Mouse (Mus musculus) hematopoietic stem cell, adult 5-6 weeks (primary cell): ENCODE measurements at regions not wholly inside any gene's neighbourhood (a gene's known extent, or its start where the extent isn't known, plus 50 kb on each side); places are given as distances from the start of the nearest gene placed in this dataset.

Experiments
- ATAC-seq, 2 experiments: fragments of 125-278 bp in 1 of 2; replicated peaks in 1 of 2; 2 replicates each; pipeline ENCODE4 v1.8.0; 2016 to 2017; ENCODE audit warnings: inconsistent platforms in 2 of 2, mild to moderate bottlenecking in 2 of 2, moderate number of reproducible peaks in 2 of 2, low read depth in 1 of 2, moderate TSS enrichment in 1 of 2; ENCODE audit not compliant: low FRiP score in 2 of 2, poor library complexity in 2 of 2, severe bottlenecking in 2 of 2, insufficient read depth in 1 of 2, low TSS enrichment in 1 of 2

DNA sequence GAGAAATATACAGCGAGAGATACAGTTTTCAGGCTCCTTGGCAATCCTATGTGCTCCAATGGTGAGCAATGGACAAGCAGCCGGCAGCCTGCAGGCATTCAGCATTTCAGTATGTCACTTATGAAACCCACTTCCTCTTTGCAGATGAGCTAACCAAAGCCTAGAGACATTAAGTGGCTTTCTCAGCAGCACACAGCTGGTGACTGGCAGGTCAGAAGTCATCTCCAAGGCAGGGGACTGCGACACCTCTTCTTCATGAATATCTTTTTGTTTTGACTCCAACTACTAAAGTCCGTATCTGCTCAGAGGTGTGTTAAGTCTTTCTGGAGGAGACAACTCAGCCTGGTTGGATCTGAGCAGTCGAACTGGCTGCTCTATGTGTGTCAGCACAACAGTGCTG, 528.8 kb upstream of the Kdm8 start:
- no peak for ATAC-seq

DNA sequence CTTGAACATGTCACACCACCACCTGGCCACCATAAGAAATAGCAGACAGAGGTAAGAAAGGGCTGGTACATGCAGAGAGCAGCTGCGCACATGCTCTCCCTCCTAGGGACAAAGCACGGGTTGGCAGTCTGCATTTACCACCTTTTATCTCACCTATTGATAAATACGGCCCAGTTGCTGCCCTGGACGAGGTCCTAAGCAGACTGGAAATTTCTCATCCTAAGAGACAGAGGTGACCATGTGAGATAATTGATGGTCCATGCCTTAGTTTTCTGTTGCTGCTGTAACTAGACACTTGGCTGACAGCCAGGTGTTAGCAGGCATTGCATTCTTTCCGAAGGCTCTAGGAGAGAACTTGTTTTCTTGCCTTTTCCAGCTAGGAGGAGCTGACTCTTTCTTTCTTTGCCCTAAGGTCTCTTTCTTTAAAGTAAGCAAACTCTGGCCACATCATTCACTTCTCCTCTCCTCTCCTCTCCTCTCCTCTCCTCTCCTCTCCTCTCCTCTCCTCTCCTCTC, 526.8 kb upstream of the Kdm8 start:
- ATAC-seq: no peak

DNA sequence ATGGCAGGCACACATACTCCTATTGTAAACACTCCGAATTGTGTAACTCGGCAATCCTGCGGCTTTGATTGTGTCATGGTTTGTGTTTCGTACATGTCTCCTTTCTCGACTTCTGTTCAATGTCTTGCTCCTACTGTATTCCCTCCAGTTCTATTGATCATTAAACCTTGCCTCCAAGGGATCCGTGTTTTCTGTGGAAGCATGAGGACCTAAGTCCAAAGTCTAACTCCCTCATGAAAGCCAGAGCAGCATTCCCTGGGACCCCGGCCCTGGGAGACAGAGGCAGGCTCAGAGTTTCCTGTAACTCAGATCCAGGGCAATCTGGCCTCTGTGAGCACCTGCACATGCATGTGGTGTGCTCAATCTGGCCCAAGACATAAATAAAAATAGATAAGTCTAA, 521.7 kb upstream of the Kdm8 start:
- ATAC-seq: no peak

DNA sequence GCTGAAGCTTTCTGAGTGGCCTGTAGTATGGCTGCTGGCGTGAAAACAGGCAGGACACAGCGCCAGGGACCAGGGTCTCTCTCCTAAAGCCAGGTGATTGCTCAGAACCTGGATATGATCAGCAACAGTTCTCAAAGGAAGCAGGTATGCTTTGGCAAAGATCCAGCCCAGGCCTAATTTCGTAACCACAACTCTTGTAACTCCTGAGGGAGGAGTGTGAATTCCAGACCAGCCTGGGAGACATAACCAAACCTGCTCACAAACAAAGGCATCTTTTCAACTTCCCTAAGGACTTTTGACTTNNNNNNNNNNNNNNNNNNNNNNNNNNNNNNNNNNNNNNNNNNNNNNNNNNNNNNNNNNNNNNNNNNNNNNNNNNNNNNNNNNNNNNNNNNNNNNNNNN, 510.9 kb upstream of the Kdm8 start:
- no peak for ATAC-seq

DNA sequence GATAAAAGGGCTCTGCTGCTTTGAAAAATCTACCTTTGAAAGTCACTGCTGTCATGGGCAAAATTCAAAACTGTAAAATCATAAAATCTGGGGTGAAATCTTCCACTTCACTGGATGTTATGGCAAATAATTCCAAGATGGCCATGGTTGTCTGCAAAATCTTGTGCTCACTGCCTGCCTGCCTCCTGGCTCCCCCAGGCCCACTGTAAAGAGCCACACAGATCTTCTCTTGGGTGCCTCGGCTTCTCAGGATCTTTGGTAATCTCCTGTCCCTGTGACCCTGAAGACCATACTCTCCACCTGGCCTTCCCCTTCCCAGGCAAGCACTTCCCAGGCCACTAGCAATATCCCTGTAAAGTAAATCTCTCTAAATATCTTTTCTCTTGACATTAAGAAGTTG, 505.1 kb upstream of the Kdm8 start:
- ATAC-seq: no peak

DNA sequence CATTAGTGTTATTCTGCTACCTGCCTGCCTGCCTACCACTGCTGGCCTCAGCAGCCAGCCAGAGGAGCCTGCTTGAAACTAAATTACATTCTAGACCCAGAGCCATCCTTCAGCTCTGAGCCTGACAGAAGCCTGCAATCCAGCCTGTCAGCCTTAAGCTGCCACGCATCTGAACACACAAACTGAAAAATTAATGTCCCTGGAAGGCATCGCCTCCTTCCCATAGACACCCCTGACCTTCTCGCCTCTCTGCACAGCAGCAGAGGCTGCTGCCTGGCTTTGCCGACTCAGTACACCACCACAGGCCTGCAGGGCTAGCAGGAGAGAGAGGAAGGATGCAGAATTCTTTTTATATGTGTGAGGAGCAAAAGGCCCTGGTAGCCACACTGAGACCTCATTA, 502.9 kb upstream of the Kdm8 start:
- ATAC-seq: no peak

DNA sequence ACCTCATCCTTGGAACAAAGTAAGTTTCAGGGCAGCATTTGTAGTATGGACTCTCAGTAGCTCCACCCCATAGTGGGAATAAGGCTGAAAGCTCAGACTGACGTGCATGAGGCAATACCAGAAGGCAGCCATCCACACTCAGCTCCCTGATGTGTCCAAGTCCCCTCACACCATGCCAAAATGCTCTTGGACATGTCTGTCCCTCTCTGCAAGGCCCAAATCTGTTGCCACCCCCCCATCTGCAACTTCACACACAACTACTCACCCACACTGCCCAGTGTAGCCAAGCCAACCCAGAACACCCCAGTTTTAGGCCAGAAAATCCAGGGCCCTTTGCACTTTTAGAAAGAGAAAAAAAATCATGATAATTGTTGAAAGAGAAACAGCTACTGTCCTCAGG, 498.1 kb upstream of the Kdm8 start:
- no peak for ATAC-seq

DNA sequence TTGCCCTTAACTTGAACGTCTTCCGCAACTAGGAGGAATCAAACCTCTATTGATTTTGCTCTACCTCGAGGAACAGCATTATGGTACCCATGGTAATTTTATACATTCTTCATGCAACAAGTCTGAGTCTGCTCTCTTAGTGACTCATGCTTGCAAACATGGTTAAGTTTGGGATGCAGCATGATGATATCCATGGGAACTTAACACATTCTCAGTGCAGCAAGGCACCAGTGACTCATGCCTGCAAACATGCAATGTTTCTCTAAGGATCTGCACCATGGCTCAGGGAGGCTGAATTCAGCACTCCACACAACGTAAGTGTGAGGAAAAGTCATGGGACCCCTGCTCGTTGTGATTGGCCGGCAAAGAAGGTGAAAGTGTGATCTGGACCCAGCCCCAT, 487.1 kb upstream of the Kdm8 start:
- ATAC-seq: no peak

DNA sequence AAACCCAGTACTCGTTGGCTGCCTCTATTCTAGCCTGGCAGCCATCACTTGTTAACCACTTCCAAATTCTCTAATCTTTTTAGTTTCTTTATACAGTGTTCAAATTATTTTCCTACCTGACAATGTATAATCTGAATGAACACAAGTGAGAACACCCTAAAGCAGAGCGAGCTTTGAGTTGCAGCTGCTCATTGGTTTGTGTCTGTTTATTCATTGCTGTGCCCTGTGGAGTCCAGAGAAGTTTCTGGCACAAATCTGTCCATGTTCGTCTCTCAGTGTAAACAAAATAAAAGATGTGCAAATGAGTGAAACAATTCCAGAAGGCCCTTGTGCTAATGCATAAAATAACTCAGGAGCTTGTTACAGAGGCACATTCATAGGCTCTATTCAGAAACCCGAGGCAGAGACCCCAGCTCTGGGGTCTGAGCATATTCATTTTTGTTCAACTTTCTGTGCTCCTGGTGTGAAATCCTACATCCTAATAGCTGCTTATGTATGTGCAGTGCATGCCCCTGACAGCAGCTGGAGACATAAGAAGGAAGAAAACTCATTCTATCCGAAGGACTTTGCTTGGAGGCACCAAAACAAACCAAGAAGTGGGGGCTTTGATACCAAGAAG, 469.5 kb upstream of the Kdm8 start:
- no peak for ATAC-seq

DNA sequence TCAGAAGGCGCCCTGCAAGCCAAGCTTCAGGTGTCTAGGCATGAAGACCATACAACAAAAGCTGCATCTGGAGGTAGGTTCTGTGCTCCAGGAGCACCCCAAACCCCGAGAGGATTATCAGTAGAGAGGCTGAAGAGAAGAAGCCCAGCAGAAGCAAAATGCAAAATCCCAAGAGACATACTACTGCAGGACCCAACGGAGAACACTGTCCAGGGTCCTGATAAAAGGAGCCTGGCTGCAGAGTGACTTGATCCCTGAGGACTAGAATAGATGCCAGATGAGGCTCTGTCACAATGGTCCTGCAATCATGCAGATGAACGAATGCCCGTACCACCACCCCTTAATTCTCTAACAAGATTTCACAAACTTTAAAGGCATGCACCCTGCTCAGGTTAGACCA, 455.0 kb upstream of the Kdm8 start:
- ATAC-seq: no peak

DNA sequence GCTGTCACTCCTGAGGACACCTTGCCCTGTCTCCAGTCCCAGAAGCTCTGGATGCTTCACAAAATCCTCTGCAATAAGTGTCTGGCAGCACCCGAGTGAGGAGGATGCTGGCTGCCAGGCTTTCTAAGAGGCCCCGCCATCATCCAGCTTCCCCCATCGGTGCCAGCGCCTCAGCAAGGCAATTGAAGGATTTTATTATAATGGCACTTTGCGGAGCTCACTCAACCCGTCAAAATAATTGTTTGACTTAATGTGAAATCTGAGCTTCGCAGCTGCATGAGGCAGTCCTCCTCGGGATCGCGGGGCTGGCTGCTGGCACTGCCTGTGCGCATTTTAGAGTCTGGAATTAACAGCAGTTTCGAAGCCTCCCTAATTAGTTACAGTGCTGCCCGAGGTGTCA, 453.8 kb upstream of the Kdm8 start:
- ATAC-seq: no peak

DNA sequence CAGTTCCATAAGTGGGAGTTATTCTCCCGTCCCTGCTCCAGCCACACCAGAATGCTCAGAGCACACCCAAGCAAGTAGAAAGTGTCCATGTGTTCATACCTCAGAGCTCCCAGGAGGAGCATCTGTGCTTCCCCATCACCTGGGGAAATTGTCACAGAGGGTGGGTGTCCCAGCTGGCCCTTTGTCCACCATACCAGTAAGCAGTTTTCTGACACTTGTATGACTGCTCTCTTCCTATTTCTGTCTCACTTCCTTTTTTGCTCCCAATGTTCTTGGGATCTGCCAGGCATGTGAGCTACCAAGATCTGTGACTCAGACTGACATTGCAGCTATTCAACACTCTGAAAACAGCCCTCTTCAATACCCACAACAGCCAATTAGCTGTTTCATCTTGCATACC, 447.9 kb upstream of the Kdm8 start:
- ATAC-seq: no peak

DNA sequence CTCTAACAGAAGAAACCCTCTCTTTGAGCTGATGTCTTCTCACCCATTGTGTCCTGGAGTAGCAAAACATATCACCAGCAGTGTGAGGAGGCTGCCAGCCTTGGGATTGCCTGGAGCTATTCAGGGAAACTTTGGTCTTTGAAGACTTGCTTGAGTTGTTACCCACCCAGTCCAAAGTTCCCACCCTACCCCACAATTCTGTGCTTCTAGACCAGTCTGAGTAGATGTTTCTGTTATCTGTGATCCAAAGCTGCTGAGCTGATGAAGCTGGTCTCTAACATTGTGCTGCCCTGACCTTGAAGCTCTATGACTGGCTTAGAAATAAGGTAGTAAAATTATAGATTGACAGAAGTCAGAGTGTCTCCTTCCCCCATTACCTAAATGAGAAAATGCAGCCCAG, 443.8 kb upstream of the Kdm8 start:
- ATAC-seq: no peak

DNA sequence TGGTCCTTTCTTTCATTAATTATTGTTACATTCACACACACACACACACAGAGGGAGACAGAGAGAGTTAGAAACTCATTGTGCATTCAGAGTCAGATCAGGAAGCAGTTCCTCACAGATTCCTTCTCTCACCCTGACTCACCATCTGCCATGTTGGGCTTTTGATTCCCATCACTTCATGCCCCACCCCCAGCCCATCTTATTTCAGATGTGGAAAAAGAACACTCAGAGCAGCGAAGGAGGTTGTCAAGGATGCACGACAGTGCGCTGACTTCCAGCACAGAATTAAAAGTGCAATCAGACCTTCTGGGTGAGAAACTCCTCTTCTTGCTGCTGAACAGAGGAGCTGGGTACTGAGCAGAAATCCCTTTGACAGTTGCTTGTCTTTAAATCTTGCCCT, 438.8 kb upstream of the Kdm8 start:
- ATAC-seq: no peak

DNA sequence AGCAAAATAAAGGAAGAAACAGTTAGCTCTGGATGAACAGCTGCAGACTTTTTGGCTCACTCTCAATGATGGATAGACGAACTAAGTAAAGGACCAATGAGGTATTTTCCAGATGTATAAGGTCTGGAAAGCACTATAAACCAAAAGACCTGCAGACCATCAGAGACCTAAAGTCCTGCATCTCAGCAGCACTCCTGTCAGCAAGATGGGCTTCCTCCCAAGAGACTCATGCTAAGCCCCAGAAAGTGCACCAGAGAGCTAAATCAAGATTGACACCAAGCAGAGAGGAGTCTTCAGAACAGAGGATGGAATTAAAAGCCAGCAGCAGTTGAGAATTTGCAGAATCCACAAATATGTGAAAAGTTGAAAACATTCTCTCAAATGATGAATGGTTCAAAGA, 425.2 kb upstream of the Kdm8 start:
- ATAC-seq: no peak

DNA sequence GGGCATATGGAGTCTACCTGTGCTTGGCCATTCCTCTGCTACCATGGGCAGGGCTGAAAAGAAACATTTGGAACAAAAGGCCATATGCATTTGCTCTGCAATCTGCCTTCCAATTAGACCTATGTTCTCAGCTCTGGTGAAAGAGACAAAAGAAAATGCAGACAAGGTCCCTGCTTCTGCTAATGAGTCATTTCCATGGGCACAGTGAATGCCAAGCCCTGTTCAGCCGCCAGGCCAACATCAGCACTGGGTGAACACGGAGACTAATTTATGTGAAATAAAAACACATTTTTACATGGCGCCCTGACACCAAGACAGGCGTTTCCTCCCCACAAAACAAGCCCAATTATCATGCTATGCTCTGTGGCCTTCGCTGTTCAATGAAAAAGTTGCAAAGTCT, 419.5 kb upstream of the Kdm8 start:
- no peak for ATAC-seq

DNA sequence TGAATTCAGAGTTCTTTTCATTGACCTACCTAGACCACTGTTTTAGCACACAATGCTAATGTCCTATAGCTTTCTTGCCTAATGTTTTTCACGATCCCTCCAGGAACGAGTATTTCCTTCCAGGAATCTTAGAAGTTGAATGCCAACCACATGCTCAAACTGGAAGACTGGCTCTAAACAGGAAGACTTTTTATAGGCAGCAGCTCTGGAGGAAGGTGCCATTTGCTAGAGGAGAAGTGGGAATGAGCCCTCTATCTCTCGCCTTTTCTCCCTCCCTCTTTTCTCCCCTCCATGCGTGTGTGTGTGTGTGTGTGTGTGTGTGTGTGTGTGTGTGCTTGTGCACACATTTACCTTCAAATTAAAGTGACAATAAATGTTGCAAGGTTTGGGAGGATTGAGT, 410.7 kb upstream of the Kdm8 start:
- no peak for ATAC-seq

DNA sequence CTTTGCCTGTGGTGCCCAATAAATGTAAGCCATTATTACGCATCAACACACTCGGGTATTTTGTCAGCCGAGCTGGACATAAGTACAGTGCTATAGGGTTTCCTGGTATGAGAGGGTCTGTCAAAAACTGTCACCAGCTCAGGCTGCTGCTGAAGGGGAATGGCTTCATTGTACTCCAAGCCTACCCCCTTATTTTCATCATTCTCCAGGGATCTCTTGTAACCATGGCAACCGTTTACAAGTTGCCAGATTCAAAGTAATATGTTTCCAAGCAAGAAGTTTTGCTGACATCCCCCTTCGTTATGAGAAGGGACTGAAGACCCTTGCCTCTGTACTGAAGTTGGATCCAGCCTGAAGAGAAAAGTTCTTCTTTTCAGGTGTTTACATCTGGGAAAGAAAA, 410.3 kb upstream of the Kdm8 start:
- ATAC-seq: no peak

DNA sequence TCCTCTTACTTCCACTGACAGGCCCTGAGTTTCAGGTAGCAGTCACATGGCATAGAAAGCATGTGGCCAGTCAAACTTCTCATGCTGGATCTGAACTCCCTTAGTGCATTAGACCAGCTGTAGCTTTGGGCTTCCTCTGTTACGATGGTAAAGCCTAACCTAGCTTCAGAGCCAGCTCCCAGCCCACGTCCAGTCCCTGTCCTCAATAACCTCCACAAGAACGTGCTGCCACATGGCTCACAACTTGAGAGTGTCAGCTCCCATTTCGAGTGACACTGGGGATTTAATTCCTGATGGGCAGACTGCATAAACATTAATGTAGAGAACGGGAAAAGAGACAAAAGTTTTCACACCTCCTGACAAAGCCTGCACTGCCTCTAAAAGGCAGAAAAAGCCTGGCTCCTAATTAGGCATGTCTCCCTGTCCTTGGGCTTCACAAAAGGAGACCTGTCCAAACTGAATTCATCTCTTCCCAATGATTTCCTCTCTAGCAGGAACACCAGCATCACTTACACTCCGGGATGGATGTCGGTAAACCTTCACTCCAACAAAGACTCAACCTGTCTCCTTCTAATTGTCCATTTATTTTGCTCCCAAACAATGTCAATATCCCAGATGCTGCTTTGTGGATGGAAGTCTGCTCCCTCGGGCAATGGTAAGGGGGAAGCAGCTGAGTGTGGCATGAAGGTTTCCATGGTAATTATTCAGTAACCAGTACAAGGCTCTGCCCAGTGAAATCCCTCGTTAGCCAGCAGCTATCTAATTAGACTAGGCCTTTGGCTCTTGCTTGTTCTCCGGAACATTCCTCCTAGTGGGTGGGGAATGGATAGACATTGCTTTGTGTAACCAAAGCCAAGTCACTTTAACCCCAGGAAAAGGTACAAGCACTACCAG, 408.1 kb upstream of the Kdm8 start:
- ATAC-seq: no peak
